Mouse (Mus musculus) lung, postnatal 4 days (tissue): ENCODE results near the gene Zfp523.
A peak's percentile ranks its signal among the peaks of the same experiment; 100 is the strongest.

Source experiments
- DNase-seq, 2 experiments: peaks; one replicate each; pipeline ENCODE4 v3.0.0; 2021

Zfp523 gene

GRCm38 (mm10) chr17:28176775-28177539, at the start of gene Zfp523:
Zfp523 (plus strand) TSS chr17:28177129.
- DNase-seq: peak; percentile 92 to 95

- DNase-seq: no peak
Measured at GRCm38 (mm10) chr17:28129796-28130195, 47.1 kb upstream of the Zfp523 start.

- no peak for DNase-seq
Measured at GRCm38 (mm10) chr17:28130391-28131125, 46.4 kb upstream of the Zfp523 start.

- no peak for DNase-seq
Measured at GRCm38 (mm10) chr17:28131156-28131555, 45.8 kb upstream of the Zfp523 start.

- peak; percentile 61 to 73 for DNase-seq
Measured at GRCm38 (mm10) chr17:28133193-28133592, 43.7 kb upstream of the Zfp523 start.

GRCm38 (mm10) chr17:28135496-28135895, 41.4 kb upstream of the Zfp523 start:
- DNase-seq: no peak

- DNase-seq: no peak
Measured at GRCm38 (mm10) chr17:28136266-28136665, 40.7 kb upstream of the Zfp523 start.

- DNase-seq: no peak
Measured at GRCm38 (mm10) chr17:28138013-28138412, 38.9 kb upstream of the Zfp523 start.

- no peak for DNase-seq
Measured at GRCm38 (mm10) chr17:28138685-28139084, 38.2 kb upstream of the Zfp523 start.

GRCm38 (mm10) chr17:28140431-28141204, 36.3 kb upstream of the Zfp523 start:
- no peak for DNase-seq

GRCm38 (mm10) chr17:28141205-28141650, 35.7 kb upstream of the Zfp523 start:
- no peak for DNase-seq

GRCm38 (mm10) chr17:28141771-28142699, 34.9 kb upstream of the Zfp523 start, which contains the start of gene Scube3:
Scube3 (plus strand) TSS chr17:28142141.
- DNase-seq: no peak

GRCm38 (mm10) chr17:28142700-28143610, 34.0 kb upstream of the Zfp523 start:
- DNase-seq: no peak

- no peak for DNase-seq
Measured at GRCm38 (mm10) chr17:28143751-28144150, 33.2 kb upstream of the Zfp523 start.

- DNase-seq: no peak
Measured at GRCm38 (mm10) chr17:28144241-28144640, 32.7 kb upstream of the Zfp523 start.

GRCm38 (mm10) chr17:28148288-28148687, 28.6 kb upstream of the Zfp523 start:
- DNase-seq: no peak

- DNase-seq: no peak
Measured at GRCm38 (mm10) chr17:28149734-28150133, 27.2 kb upstream of the Zfp523 start.

GRCm38 (mm10) chr17:28150456-28150855, 26.5 kb upstream of the Zfp523 start:
- DNase-seq: no peak

GRCm38 (mm10) chr17:28153095-28153494, 23.8 kb upstream of the Zfp523 start:
- no peak for DNase-seq

- DNase-seq: no peak
Measured at GRCm38 (mm10) chr17:28154970-28155369, 22.0 kb upstream of the Zfp523 start.

- no peak for DNase-seq
Measured at GRCm38 (mm10) chr17:28160361-28160760, 16.6 kb upstream of the Zfp523 start.
